Mouse (Mus musculus) limb, embryonic 15.5 days (tissue): ENCODE measurements around the gene Btnl1. TPM values are rescaled to one million over a fixed set of nuclear protein-coding genes. Genes with fewer than 3 reads are reported as not detected.

Experiments used
- ATAC-seq: fragments of 200-750 bp; cut with Nextera tagmentation; 2 replicates; pipeline ENCODE4 v1.8.0; 2017; ENCODE audit warnings: low read depth, moderate TSS enrichment; ENCODE audit not compliant: insufficient number of reproducible peaks, low FRiP score, low TSS enrichment
- H3K27ac ChIP-seq: fragments of 300-500 bp; sonication (generic); 2 replicates; pipeline ENCODE4 v1.5.1; 2015; ENCODE audit warnings: moderate library complexity, mild to moderate bottlenecking, inconsistent platforms
- H3K27me3 ChIP-seq: fragments of 300-500 bp; sonication (generic); 2 replicates; pipeline ENCODE4 v1.6.1; 2015; ENCODE audit warnings: inconsistent platforms
- H3K36me3 ChIP-seq: fragments of 300-500 bp; sonication (generic); 2 replicates; pipeline ENCODE4 v1.6.1; 2015; ENCODE audit warnings: inconsistent platforms
- H3K4me1 ChIP-seq: fragments of 300-500 bp; sonication (generic); 2 replicates; pipeline ENCODE4 v1.6.1; 2015; ENCODE audit warnings: inconsistent platforms
- H3K4me2 ChIP-seq: fragments of 300-500 bp; sonication (generic); 2 replicates; pipeline ENCODE4 v1.6.1; 2015; ENCODE audit warnings: mild to moderate bottlenecking, inconsistent platforms
- H3K4me3 ChIP-seq: fragments of 300-500 bp; sonication (generic); 2 replicates; pipeline ENCODE4 v1.5.1; 2015; ENCODE audit warnings: mild to moderate bottlenecking, inconsistent platforms
- H3K9ac ChIP-seq: fragments of 300-500 bp; sonication (generic); 2 replicates; pipeline ENCODE4 v1.6.1; 2015; ENCODE audit warnings: inconsistent platforms
- H3K9me3 ChIP-seq: fragments of 300-500 bp; sonication (generic); 2 replicates; pipeline ENCODE4 v1.6.1; 2016; ENCODE audit warnings: inconsistent platforms
- WGBS: fragments of 180-500 bp; shearing (Covaris S2); methylation state at CpG from one replicate; pipeline ENCODE4 v1.1.7; 2015; 5-methylcytosine and 5-hydroxymethylcytosine counted together
- polyA plus RNA-seq: library from polyadenylated mRNA; unstranded; fragments of >200 nt; fragmentation: Nextera tagmentation; extraction: Ambion mirVana; gene quantifications from 2 replicates; pipeline ENCODE4 v1.2.1, GENCODE M21; 2015

The Btnl1 gene
- polyA plus RNA-seq, 1 experiment from 2014 or later, result not detected

DNA sequence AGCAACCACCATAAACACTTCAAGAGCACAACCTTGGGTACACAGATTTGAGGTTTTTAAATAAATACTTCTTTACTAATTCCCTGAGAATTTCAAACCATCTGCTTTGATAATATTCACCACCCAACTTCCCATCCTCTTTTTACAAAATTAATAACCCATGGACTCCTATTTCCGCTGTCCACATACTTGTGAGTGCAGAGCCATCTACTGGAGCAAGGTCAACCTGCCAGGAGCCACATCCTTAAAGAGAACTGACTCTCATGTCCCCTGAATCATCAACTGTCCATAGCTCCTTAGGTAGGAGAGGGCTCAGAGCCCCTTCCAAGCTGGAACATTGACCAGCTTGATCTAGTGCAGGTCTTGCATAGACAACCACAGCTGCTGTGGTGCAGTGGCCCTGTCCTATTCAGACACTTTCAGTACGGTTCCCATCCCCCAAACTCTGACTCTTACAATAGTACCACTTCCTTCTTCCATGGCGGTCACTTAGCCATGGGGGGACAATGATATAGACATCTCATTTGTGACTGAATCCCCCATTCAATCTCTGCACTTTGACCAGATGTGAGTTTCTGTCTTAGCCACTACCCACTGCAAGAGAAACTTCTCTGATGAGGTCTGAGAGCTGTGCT, 13.1 kb upstream of the Btnl1 start:
- no peak for ATAC-seq
- Histone ChIP-seq H3K4me2 (no peak overlapping the region), H3K36me3 (no peaks in the 10 kb centered on the region), H3K4me1 (no peaks in the 10 kb centered on the region), H3K9ac (no peak overlapping the region), H3K9me3 (no peaks in the 10 kb centered on the region), H3K27me3 (no peaks in the 10 kb centered on the region), H3K27ac (no peak overlapping the region), H3K4me3 (no peak overlapping the region)
- WGBS, result 75% methylated on average over 3 of the region's 3 CpGs

DNA sequence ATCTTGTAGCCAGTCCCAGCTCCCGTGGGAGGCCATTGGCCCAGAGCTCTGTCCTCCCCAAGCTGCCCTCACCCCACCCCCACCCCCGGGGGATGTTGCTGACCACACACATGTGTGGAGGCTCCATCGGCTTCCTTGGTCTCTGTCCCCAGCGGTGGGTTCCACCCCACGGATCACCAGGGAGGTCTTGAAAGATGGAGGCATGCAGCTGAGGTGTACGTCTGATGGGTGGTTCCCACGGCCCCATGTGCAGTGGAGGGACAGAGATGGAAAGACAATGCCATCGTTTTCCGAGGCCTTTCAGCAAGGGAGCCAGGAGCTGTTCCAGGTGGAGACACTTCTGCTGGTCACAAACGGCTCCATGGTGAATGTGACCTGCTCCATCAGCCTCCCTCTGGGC, 11.9 kb upstream of the Btnl1 start:
- Histone ChIP-seq H3K4me1 (no peaks in the 10 kb centered on the region), H3K27ac (no peak overlapping the region), H3K36me3 (no peaks in the 10 kb centered on the region), H3K9me3 (no peaks in the 10 kb centered on the region), H3K9ac (no peak overlapping the region), H3K4me3 (no peak overlapping the region), H3K27me3 (no peaks in the 10 kb centered on the region), H3K4me2 (no peak overlapping the region)
- 75% methylated on average over 10 of the region's 10 CpGs for WGBS
- ATAC-seq, result no peak

DNA sequence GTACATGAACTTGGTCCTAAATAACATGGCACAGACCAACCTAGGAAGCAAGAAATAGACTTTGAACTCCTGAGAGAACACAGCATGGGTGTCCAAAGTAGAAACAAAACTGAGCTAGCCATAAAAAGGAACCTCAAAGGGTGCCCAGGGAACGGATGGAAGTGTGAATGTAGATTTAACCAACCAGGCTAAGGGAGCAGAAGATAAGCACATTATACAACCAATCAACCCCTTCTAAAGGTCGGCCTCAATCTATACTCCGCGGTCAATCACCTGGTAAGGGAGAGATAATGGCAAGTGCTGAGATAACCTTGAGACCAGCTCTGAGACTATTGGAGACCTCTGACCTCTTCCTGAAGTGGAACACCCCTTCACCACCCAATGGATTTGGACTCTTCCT, 6.4 kb upstream of the Btnl1 start:
- no peaks in the 10 kb centered on the region for H3K9me3 ChIP-seq
- H3K27me3 ChIP-seq, result no peaks in the 10 kb centered on the region
- WGBS, result 78% methylated on average over 4 of the region's 4 CpGs
- H3K4me3 ChIP-seq, result no peak overlapping the region
- no peak overlapping the region for H3K9ac ChIP-seq
- no peaks in the 10 kb centered on the region for H3K4me1 ChIP-seq
- ATAC-seq, result no peak
- H3K27ac ChIP-seq, result no peak overlapping the region
- H3K36me3 ChIP-seq, result no peaks in the 10 kb centered on the region
- no peak overlapping the region for H3K4me2 ChIP-seq

DNA sequence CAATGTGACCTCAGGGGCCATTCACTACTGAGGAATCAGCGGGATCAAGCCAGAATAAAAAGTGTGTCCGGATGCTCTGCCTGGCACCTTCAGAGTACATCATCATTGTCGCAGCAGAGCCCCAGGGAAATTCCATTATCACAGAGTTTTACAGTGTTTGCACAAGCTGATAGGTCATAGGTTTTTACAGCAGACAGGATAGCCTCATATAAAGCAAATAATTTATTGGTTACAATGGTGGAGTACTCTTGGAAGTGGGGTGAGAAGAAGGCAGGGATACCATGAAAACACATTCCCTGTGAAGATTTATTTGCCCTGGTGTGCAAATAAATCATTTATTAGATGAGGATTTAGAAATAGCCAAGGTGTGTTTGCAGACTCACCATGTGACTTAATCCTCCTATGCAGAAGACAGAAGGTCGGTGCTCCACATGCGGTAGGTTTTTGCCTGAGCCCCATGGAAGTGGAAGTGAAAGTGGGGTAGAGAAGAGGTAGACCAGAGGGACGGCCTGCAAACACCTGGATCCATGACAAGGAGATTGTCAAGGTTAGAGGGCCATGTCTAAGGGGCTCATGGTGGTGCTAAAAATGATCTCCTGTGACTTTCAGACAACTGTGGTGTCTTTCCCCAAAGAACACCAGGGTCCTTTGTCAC, 3.8 kb upstream of the Btnl1 start:
- Histone ChIP-seq H3K4me2 (no peak overlapping the region), H3K9ac (no peak overlapping the region), H3K4me1 (no peaks in the 10 kb centered on the region), H3K27ac (no peak overlapping the region), H3K27me3 (no peaks in the 10 kb centered on the region), H3K9me3 (no peaks in the 10 kb centered on the region), H3K4me3 (no peak overlapping the region), H3K36me3 (no peaks in the 10 kb centered on the region)
- 74% methylated on average over 6 of the region's 6 CpGs for WGBS
- no peak for ATAC-seq

DNA sequence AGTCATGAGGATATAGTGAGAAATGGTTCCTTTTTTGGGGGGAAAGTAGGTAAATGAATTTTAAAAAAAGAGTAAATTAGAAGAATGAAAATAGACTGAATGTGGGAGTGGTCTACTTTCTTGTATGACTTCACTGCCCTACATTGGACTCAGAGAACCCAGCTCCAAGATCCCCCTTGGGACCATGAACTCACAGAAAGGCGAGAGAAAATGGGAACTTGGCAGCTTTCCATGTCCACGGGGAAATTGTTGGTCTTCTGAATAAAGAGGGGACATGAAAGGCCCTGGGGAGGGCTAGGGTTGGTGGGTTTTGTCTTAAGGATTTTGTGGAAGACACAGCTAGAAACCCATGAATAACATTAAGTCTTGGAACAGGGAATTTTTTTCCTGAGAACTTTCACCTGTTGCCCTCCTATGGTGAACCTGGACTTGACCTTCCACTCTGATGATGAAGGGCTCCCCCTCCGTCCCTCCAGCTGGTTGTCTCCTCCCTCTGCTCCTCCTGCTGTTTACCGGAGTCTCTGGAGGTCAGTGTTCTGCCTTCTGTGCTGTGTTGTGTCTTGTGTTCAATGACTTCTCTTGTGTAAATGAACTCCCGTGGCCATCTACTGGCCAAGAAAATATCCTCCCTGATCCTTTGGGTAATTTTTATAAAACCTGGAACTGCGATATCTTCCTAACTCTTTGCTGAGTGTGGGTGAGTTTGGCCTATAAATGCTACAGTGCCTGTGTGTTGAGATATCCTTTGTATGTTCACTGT, 698 bp downstream of the Btnl1 start:
- no peaks in the 10 kb centered on the region for H3K36me3 ChIP-seq
- H3K27me3 ChIP-seq, result no peaks in the 10 kb centered on the region
- no peak overlapping the region for H3K4me2 ChIP-seq
- WGBS, result 60% methylated on average over 6 of the region's 6 CpGs
- no peak overlapping the region for H3K4me3 ChIP-seq
- H3K4me1 ChIP-seq, result no peaks in the 10 kb centered on the region
- no peaks in the 10 kb centered on the region for H3K9me3 ChIP-seq
- no peak overlapping the region for H3K9ac ChIP-seq
- H3K27ac ChIP-seq, result no peak overlapping the region
- ATAC-seq, result no peak

DNA sequence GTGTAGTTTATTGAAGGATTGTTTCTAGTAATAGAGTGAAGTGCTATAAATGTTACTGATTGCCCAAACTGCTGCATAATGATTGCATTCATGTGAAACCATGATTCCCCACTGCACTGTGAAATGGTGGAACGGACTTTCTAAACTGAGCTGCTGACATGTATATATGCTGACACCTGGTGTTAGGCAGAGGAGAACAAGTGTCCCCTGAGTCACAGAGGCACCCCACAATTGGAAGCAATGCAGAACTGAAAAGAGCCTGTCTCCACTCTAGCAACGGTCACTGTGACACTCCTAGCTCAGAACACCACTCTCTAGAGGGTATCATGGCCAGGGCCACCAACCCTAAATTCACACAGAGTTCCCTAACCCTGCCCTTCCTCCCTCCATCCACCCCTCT, 1.8 kb downstream of the Btnl1 start:
- H3K27ac ChIP-seq, result no peak overlapping the region
- no peaks in the 10 kb centered on the region for H3K27me3 ChIP-seq
- no peak overlapping the region for H3K4me2 ChIP-seq
- H3K9ac ChIP-seq, result no peak overlapping the region
- H3K9me3 ChIP-seq, result no peaks in the 10 kb centered on the region
- H3K36me3 ChIP-seq, result no peaks in the 10 kb centered on the region
- no peak for ATAC-seq
- no peak overlapping the region for H3K4me3 ChIP-seq
- no peaks in the 10 kb centered on the region for H3K4me1 ChIP-seq
- 78% methylated on average over 2 of the region's 2 CpGs for WGBS

DNA sequence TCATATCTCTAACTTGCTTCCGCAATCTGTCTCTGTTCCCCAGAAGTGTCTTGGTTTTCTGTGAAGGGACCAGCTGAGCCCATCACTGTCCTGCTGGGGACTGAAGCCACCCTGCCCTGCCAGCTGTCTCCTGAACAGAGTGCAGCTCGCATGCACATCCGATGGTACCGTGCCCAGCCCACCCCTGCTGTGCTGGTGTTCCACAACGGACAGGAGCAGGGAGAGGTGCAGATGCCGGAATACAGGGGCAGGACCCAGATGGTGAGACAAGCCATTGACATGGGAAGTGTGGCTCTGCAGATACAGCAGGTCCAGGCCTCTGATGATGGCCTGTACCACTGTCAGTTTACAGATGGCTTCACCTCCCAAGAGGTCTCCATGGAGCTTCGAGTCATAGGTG, 2.5 kb downstream of the Btnl1 start:
- 79% methylated on average over 7 of the region's 7 CpGs for WGBS

DNA sequence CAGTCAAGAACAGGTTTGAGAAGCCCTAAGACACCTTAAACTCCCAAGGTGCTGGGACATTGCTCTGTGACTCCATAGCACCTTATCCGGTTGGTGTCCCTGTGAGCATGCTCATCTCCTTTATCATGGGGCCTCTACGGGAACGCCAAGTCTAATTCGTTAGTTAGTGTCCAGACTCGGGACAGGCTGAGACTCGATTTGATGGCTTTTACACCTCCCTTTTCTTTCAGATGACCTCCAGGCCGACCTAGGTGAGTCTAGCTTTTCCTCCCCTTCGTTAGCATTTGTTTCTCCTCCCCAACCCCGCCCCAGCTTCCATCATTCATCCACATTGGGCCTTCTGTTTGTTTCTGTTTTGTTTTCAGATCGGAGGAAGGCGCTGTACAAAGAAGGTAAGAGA, 4.9 kb downstream of the Btnl1 start:
- H3K36me3 ChIP-seq, result no peaks in the 10 kb centered on the region
- H3K4me2 ChIP-seq, result no peak overlapping the region
- no peaks in the 10 kb centered on the region for H3K9me3 ChIP-seq
- H3K27me3 ChIP-seq, result no peaks in the 10 kb centered on the region
- H3K4me1 ChIP-seq, result no peaks in the 10 kb centered on the region
- no peak for ATAC-seq
- no peak overlapping the region for H3K9ac ChIP-seq
- no peak overlapping the region for H3K4me3 ChIP-seq
- no peak overlapping the region for H3K27ac ChIP-seq
- 70% methylated on average over 11 of the region's 11 CpGs for WGBS

More for the DNA sequence above, 2.5 kb downstream of the Btnl1 start:
- no peaks in the 10 kb centered on the region for H3K36me3 ChIP-seq
- H3K4me2 ChIP-seq, result no peak overlapping the region
- H3K9me3 ChIP-seq, result no peaks in the 10 kb centered on the region
- no peak overlapping the region for H3K4me3 ChIP-seq
- H3K4me1 ChIP-seq, result no peaks in the 10 kb centered on the region
- H3K9ac ChIP-seq, result no peak overlapping the region
- H3K27ac ChIP-seq, result no peak overlapping the region
- no peaks in the 10 kb centered on the region for H3K27me3 ChIP-seq
- no peak for ATAC-seq

DNA sequence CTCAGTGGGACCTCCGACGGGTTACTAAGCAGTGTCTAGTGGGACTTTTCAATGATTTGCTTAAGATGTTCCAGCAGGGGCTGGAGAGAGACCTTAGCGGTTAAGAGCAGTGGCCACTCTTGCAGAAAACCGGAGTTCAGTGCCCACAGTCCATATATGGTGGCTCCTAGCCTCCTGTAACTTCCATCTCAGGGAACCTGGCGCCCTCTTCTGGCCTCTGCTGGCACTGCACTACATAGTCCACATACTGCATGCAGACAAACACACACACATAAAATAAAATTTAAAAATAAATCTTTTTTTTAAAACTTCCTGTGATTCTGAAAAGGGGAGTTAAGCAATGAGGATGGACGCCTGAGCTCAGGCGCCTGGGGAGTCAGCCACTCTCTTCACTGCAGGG, 6.3 kb downstream of the Btnl1 start:
- H3K9me3 ChIP-seq, result no peaks in the 10 kb centered on the region
- no peaks in the 10 kb centered on the region for H3K27me3 ChIP-seq
- no peak overlapping the region for H3K4me2 ChIP-seq
- no peaks in the 10 kb centered on the region for H3K4me1 ChIP-seq
- H3K4me3 ChIP-seq, result no peak overlapping the region
- no peak overlapping the region for H3K9ac ChIP-seq
- ATAC-seq, result no peak
- WGBS, result 78% methylated on average over 7 of the region's 7 CpGs
- no peak overlapping the region for H3K27ac ChIP-seq
- no peaks in the 10 kb centered on the region for H3K36me3 ChIP-seq

DNA sequence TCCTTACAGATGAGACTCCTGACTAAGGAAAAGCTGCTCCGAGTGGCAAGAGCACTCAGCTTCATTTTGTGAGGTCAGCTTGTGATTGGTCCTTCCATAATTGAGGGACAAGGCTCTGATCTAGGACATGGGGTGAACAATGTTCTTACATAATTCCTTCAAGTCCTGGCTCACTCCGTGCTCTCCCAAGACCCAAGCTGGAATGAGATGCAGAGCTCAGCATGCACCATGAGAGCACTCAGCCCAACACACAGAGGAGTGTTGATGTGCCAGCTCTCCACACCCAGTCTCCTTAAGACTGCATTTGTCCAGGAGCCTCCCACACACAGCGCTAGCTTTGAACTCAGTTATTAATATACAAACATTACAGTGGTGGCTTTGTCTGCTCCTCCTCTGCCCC, 7.8 kb downstream of the Btnl1 start:
- Histone ChIP-seq H3K36me3 (no peaks in the 10 kb centered on the region), H3K4me3 (no peak overlapping the region), H3K27ac (no peak overlapping the region), H3K27me3 (no peaks in the 10 kb centered on the region), H3K4me1 (no peaks in the 10 kb centered on the region), H3K9me3 (no peaks in the 10 kb centered on the region), H3K4me2 (no peak overlapping the region), H3K9ac (no peak overlapping the region)
- no peak for ATAC-seq
- WGBS, result 74% methylated on average over 3 of the region's 3 CpGs

DNA sequence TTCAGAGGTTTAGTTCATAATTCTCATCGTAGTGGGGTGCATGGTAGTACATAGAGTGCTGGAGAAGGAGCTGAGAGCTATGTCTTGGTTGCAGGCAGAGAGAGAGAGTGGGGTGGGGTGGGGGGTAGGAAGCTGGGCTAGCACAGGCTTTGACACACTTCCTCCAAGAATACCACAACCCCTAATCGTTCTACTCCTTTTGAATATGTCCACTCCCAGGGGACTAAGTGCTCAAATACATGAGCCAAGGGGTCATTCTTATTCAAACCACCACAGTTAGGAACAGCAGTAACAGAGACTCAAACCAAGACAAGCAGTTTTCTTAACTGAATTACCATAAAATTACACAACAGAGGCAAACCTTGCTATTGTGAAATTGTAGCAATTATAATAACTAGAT, 9.7 kb downstream of the Btnl1 start:
- no peak overlapping the region for H3K9ac ChIP-seq
- ATAC-seq, result no peak
- no peaks in the 10 kb centered on the region for H3K4me1 ChIP-seq
- no peaks in the 10 kb centered on the region for H3K36me3 ChIP-seq
- H3K27me3 ChIP-seq, result peaks cover 2% of the 10 kb centered on the region; the same call in 1 of the 2 replicates
- no peaks in the 10 kb centered on the region for H3K9me3 ChIP-seq
- H3K4me2 ChIP-seq, result no peak overlapping the region
- no peak overlapping the region for H3K27ac ChIP-seq
- no peak overlapping the region for H3K4me3 ChIP-seq
- WGBS, result 77% methylated on average over 2 of the region's 2 CpGs

DNA sequence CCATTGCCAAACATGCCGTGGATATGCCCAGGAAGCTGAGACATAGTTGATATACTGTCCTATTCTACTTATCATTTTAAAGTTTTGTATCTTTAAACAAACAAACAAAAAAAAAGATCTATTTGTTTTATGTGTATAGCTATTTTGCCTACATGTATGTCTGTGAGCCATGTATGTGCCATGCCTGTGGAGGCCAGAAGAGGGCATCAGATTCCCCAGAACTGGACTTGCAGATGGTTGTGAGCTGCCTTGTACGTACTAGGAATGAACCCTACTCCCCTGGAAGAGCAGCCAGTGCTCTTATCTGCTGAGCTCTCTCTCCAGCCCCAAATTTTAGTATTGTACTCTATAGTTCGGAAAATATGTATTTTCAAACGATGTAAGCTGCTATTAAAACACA, 11.6 kb downstream of the Btnl1 start:
- H3K9me3 ChIP-seq, result no peaks in the 10 kb centered on the region
- peaks cover 7% of the 10 kb centered on the region; the same call in 1 of the 2 replicates for H3K27me3 ChIP-seq
- no peak overlapping the region for H3K27ac ChIP-seq
- H3K4me1 ChIP-seq, result peaks cover 7% of the 10 kb centered on the region
- no peak overlapping the region for H3K4me2 ChIP-seq
- 35% methylated on average over 4 of the region's 4 CpGs for WGBS
- H3K4me3 ChIP-seq, result no peak overlapping the region
- H3K36me3 ChIP-seq, result no peaks in the 10 kb centered on the region
- ATAC-seq, result no peak
- no peak overlapping the region for H3K9ac ChIP-seq
